Mouse (Mus musculus) CH12.LX (cell line): ENCODE measurements around the gene Sctr.

Experiments
- CHD1 ChIP-seq: IDR thresholded peaks from 2 replicates; pipeline ENCODE4 v1.6.1; 2012; ENCODE audit warnings: low read depth, low read length, improper control_type of control experiment, inconsistent platforms
- CTCF ChIP-seq, 2 experiments: IDR thresholded peaks in 1 of 2; conservative IDR thresholded peaks in 1 of 2; 2 replicates each; pipeline ENCODE4 v1.5.1; 2011 to 2012; ENCODE audit warnings: low read depth in 2 of 2, low read length in 2 of 2, improper control_type of control experiment in 1 of 2, inconsistent platforms in 1 of 2, mild to moderate bottlenecking in 1 of 2, moderate library complexity in 1 of 2
- ELF1 ChIP-seq: IDR thresholded peaks from 2 replicates; pipeline ENCODE4 v1.6.1; 2014; ENCODE audit warnings: low read depth, mild to moderate bottlenecking, inconsistent platforms, low read length, improper control_type of control experiment
- HCFC1 ChIP-seq: IDR thresholded peaks from 2 replicates; pipeline ENCODE4 v1.6.1; 2012; ENCODE audit warnings: low read depth, mild to moderate bottlenecking, inconsistent platforms, low read length, improper control_type of control experiment
- JUND ChIP-seq: conservative IDR thresholded peaks from 2 replicates; pipeline ENCODE4 v1.6.1; 2011; ENCODE audit warnings: low read depth, low read length, improper control_type of control experiment
- KAT2A ChIP-seq: IDR thresholded peaks from 2 replicates; pipeline ENCODE4 v1.6.1; 2012; ENCODE audit warnings: low read length, improper control_type of control experiment, inconsistent platforms; ENCODE audit not compliant: insufficient replicate concordance
- NELFE ChIP-seq: IDR thresholded peaks from 2 replicates; pipeline ENCODE4 v1.6.1; 2011; ENCODE audit warnings: low read depth, low read length, improper control_type of control experiment
- NRF1 ChIP-seq: IDR thresholded peaks from 2 replicates; pipeline ENCODE4 v1.6.1; 2014; ENCODE audit warnings: low read depth, mild to moderate bottlenecking, inconsistent platforms, low read length, improper control_type of control experiment, moderate library complexity
- POLR2A ChIP-seq: IDR thresholded peaks from 2 replicates; pipeline ENCODE4 v1.6.1; 2011; ENCODE audit warnings: low read depth, mild to moderate bottlenecking, improper control_type of control experiment, low read length
- RCOR1 ChIP-seq: conservative IDR thresholded peaks from 2 replicates; pipeline ENCODE4 v1.6.1; 2012; ENCODE audit warnings: low read depth, mild to moderate bottlenecking, inconsistent platforms, low read length, improper control_type of control experiment
- TCF12 ChIP-seq: IDR thresholded peaks from 2 replicates; pipeline ENCODE4 v1.6.1; 2014; ENCODE audit warnings: low read depth, mild to moderate bottlenecking, inconsistent platforms, low read length, improper control_type of control experiment

- TF ChIP-seq NELFE (no peak), CHD1 (no peak), TCF12 (no peak), POLR2A (no peak), ELF1 (no peak), HCFC1 (no peak), RCOR1 (no peak), KAT2A (no peak), CTCF (conservative IDR thresholded peaks at IDR 0.05 in 1 of 2, IDR thresholded peaks at IDR 0.05 in 1 of 2; ENCODE audit: low read depth in 2 of 2, low read length in 2 of 2) (no peak), NRF1 (no peak), JUND (no peak)
Observed at GRCm38 (mm10) chr1:120085696-120086095, 79.0 kb downstream of the Sctr start.
